Mouse (Mus musculus) kidney, postnatal 4 days (tissue): ENCODE results near the gene Tas2r121.
"Not testable (repeated sequence)": the region's sequence is repeated elsewhere in the genome, so short reads cannot be mapped to it uniquely, and the experiment has no call there.

ENCODE experiments used
- DNase-seq, 2 experiments: peaks; one replicate each; pipeline ENCODE4 v3.0.0; 2021; ENCODE audit warnings: mixed read lengths in 2 of 2

Tas2r121 gene

DNA sequence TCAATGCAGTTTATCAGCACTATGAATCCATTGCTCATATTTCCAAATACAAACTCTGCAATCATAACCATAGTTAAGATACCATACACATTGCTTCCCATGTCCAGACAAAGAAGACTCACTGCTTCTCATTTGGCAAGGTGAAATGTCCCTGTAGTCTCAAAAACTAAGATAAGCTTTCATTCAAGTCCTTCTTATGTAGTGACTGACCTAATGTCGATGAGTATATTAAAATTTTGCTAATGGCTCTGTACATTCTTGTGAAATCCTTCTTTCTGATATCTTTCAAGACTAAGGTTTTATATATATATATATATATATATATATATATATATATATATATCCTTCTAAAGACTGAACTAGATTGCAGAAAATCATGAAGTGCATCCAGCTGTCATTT lies at the start of gene Tas2r121:
Gene Tas2r121 (minus strand): TSS at position 101 of the 400 bp plus-strand sequence.
- DNase-seq: no peak

DNA sequence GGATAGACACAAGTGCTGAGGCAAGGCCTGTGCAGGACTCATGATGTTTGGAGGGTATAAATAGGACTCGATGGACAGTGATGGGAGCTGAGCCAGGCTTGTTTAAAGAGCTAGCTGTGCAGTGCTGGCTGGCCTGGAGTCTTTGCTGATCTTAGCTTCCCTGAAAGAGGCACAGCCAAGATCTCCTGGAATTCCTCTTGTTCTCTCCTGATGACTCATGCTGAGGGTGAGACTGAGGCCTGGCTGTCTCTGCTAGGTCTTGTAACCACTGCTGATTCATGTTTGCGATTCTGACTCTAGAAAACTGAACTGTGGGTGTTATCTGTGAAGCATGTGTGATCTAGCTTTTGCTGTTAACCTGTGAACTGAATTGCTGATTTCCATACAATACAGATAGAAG lies 49.4 kb upstream of the Tas2r121 start:
- DNase-seq: peak in 1 of 2 experiments; percentile 1

DNA sequence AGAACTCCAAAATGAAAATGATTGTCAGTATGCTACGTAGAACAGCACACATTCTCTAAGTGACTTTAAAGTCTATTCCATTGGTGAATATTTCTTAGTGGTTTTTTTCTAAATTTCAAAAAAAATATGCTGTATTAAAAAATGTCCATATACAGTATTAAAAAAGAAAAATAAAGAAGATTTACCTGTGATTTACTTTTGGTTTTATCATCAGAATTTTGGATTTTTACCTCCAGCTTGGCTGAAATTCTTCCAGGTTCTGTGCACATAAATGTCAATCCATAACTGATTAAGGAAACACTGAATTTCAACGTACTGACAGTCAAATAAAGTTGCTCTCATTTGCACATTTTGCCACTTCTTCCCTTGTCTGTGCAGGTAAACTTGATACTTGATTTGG lies 37.1 kb upstream of the Tas2r121 start, which contains the start of gene Tas2r115:
Gene Tas2r115 (minus strand): TSS at position 101 of the 400 bp plus-strand sequence.
- no peak for DNase-seq

DNA sequence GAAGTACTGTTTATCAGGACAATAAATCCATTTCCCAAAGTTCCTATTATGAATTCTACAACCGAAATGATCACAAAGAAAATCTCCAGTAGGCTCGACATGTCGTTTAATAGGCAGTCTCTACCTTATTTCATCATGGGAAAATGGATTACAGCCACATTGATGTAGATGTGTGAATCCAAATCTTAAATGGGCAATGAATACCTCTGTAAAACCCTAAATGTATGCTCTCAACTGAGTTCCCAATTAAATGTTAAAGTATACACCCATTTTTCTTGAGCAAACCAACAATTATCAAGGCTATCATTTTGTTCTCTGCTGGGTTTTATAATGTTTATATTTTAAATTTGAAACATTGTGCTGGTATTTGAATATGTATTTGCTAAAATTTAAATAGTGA lies 11.0 kb upstream of the Tas2r121 start, which contains the start of gene Tas2r122:
Gene Tas2r122 (minus strand): TSS at position 101 of the 400 bp plus-strand sequence.
- no peak for DNase-seq

- DNase-seq: not testable (repeated sequence)
Observed at GRCm38 (mm10) chr6:132691596-132691995, 9.2 kb downstream of the Tas2r121 start.

DNA sequence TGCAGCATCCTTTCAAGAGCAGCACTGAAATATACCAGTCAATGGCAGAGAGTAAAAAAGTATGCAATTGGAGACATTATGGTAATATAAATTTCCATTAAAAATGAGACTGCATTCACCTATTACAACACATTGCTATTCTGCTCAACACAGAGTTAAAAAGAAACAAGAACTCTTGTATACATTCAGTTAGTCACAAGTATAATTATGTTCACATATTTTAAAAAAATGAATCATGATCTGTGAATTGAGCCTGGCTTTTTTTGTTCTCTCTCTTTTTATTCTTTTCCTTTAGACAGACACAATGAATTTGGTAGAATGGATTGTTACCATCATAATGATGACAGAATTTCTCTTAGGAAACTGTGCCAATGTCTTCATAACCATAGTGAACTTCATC lies 44.2 kb downstream of the Tas2r121 start, which contains the start of gene Tas2r120:
Gene Tas2r120 (plus strand): TSS at position 301 of the 400 bp plus-strand sequence.
- DNase-seq: no peak

DNA sequence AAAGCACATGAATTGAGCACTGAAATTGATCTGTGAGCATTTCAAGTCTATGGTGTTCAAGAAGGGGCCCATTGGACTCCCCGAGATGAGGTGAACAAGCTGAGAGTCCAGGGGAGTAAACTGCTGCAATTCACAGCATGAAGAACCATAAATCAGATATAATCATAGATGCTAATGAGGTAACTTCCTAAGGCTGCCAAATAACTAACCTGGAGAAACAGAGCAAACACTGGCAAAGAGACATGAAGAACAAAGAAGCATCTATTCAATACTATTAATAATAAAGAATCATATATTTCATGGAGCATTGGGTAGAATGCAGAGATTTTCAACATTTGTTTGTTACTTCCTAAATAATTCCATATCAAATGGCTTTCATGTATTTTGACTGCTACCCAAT lies 49.4 kb downstream of the Tas2r121 start, which contains the start of gene A630073D07Rik:
Gene A630073D07Rik (minus strand): TSS at position 101 of the 400 bp plus-strand sequence.
- no peak for DNase-seq
